Mouse (Mus musculus) gastrocnemius, postnatal 4 days (tissue): ENCODE results near the gene Capn12. TPM values are rescaled to one million over a fixed set of nuclear protein-coding genes. Genes with fewer than 3 reads are reported as not detected.

Experiments
- total RNA-seq, 2 experiments: library from RNA; stranded (reverse); gene quantifications; 2 replicates each; pipeline ENCODE4 v1.2.3; 2021

Gene Capn12
- total RNA-seq, 2 experiments from 2014 or later, result 0.10 to 0.20 TPM

Other genes with a start within 250 kb of the Capn12 start
- 1 to 10 TPM; 3.0 to 3.3 TPM for gene Fbxo27, start 188.6 kb upstream of the Capn12 start, total RNA-seq
- gene Fbxo17, start 164.6 kb upstream of the Capn12 start, total RNA-seq, result 10 to 100 TPM; 22.1 to 25.3 TPM
- 10 to 100 TPM; 34.4 to 34.8 TPM for gene Mrps12, start 139.6 kb upstream of the Capn12 start, total RNA-seq
- gene Sars2, start 139.4 kb upstream of the Capn12 start, total RNA-seq, result 10 to 100 TPM; 16.2 to 19.5 TPM
- gene Ccer2, start 125.2 kb upstream of the Capn12 start, total RNA-seq, result not detected
- 10 to 100 TPM; 82.3 to 83.2 TPM for gene Sirt2, start 114.7 kb upstream of the Capn12 start, total RNA-seq
- 10 to 100 TPM; 17.3 to 20.0 TPM for gene Nfkbib, start 113.9 kb upstream of the Capn12 start, total RNA-seq
- 1 to 10 TPM; 1.7 to 1.8 TPM for gene Rinl, start 92.5 kb upstream of the Capn12 start, total RNA-seq
- gene Hnrnpl, start 72.9 kb upstream of the Capn12 start, total RNA-seq, result 100 to 1,000 TPM; 369 to 382 TPM
- gene Ech1, start 56.2 kb upstream of the Capn12 start, total RNA-seq, result 100 to 1,000 TPM; 211 to 220 TPM
- 1 to 10 TPM; 5.3 to 8.7 TPM for gene Lgals4, start 47.6 kb upstream of the Capn12 start, total RNA-seq
- gene Lgals7, start 17.6 kb upstream of the Capn12 start, total RNA-seq, result 1 to 10 TPM in 1 of 2 experiments, under 1 TPM in 1; 0.52 to 2.3 TPM
- gene Actn4, start 80.9 kb downstream of the Capn12 start, total RNA-seq, result 100 to 1,000 TPM; 133 to 160 TPM
- 100 to 1,000 TPM; 191 to 212 TPM for gene Eif3k, start 100.4 kb downstream of the Capn12 start, total RNA-seq
- 1 to 10 TPM; 1.3 to 1.6 TPM for gene Map4k1, start 100.6 kb downstream of the Capn12 start, total RNA-seq
- gene Ryr1, start 243.8 kb downstream of the Capn12 start, total RNA-seq, result 100 to 1,000 TPM; 420 to 483 TPM